Mouse (Mus musculus) forebrain, embryonic 12.5 days (tissue): ENCODE measurements around the gene Gm20388. TPM values are rescaled to one million over a fixed set of nuclear protein-coding genes. Genes with fewer than 3 reads are reported as not detected.

Source experiments
- ATAC-seq: fragments of 200-750 bp; cut with Nextera tagmentation; 2 replicates; pipeline ENCODE4 v1.8.0; 2017; ENCODE audit warnings: moderate TSS enrichment; ENCODE audit not compliant: low FRiP score
- H3K27ac ChIP-seq: fragments of 300-500 bp; sonication (generic); 2 replicates; pipeline ENCODE4 v1.5.1; 2016; ENCODE audit warnings: mild to moderate bottlenecking
- H3K27me3 ChIP-seq: fragments of 300-500 bp; sonication (generic); 2 replicates; pipeline ENCODE4 v1.6.1; 2016; ENCODE audit warnings: mild to moderate bottlenecking
- H3K36me3 ChIP-seq: fragments of 300-500 bp; sonication (generic); replicated peaks from 2 replicates; pipeline ENCODE4 v1.6.1; 2016; ENCODE audit warnings: mild to moderate bottlenecking
- H3K4me1 ChIP-seq: fragments of 300-500 bp; sonication (generic); 2 replicates; pipeline ENCODE4 v1.6.1; 2016
- H3K4me2 ChIP-seq: fragments of 300-500 bp; sonication (generic); 2 replicates; pipeline ENCODE4 v1.6.1; 2016; ENCODE audit warnings: mild to moderate bottlenecking, moderate library complexity
- H3K4me3 ChIP-seq: fragments of 300-500 bp; sonication (generic); replicated peaks from 2 replicates; pipeline ENCODE4 v1.5.1; 2016; ENCODE audit warnings: mild to moderate bottlenecking
- H3K9ac ChIP-seq: fragments of 300-500 bp; sonication (generic); 2 replicates; pipeline ENCODE4 v1.6.1; 2016; ENCODE audit warnings: mild to moderate bottlenecking
- H3K9me3 ChIP-seq: fragments of 300-500 bp; sonication (generic); 2 replicates; pipeline ENCODE4 v1.6.1; 2016
- WGBS: fragments of 180-500 bp; shearing (Covaris S2); methylation state at CpG from one replicate; pipeline ENCODE4 v1.1.7; 2016; 5-methylcytosine and 5-hydroxymethylcytosine counted together
- microRNA counts: library from miRNA; unstranded; fragments of <30 nt; microRNA quantifications from one replicate; lab custom pipeline; 2017
- microRNA-seq: library from miRNA; unstranded; fragments of <30 nt; microRNA quantifications from one replicate; pipeline ENCODE4, GENCODE M21; 2017
- polyA plus RNA-seq: library from polyadenylated mRNA; unstranded; fragments of >200 nt; fragmentation: Nextera tagmentation; extraction: Ambion mirVana; gene quantifications from 2 replicates; pipeline ENCODE4 v1.2.1, GENCODE M21; 2016

The Gm20388 gene
- polyA plus RNA-seq, 1 experiment from 2014 or later, result not detected

GRCm38 (mm10) chr8:124386225-124386899 lies 4475.7 kb downstream of the Gm20388 start:
- no peak overlapping the region for H3K9ac ChIP-seq
- ATAC-seq, result no peak
- H3K9me3 ChIP-seq, result no peaks in the 10 kb centered on the region
- H3K36me3 ChIP-seq, result no peaks in the 10 kb centered on the region
- no peaks in the 10 kb centered on the region for H3K27me3 ChIP-seq
- H3K27ac ChIP-seq, result no peak overlapping the region
- WGBS, result 84% methylated on average over 23 of the region's 23 CpGs
- no peak overlapping the region for H3K4me3 ChIP-seq
- peaks cover 9% of the 10 kb centered on the region; the same call in 1 of the 2 replicates for H3K4me1 ChIP-seq
- H3K4me2 ChIP-seq, result no peak overlapping the region

GRCm38 (mm10) chr8:124389495-124389894 lies 4478.9 kb downstream of the Gm20388 start:
- Histone ChIP-seq H3K27ac (no peak overlapping the region), H3K4me1 (no peaks in the 10 kb centered on the region), H3K9me3 (no peaks in the 10 kb centered on the region), H3K9ac (no peak overlapping the region), H3K4me2 (no peak overlapping the region), H3K4me3 (no peak overlapping the region), H3K36me3 (no peaks in the 10 kb centered on the region), H3K27me3 (no peaks in the 10 kb centered on the region)
- WGBS, result 87% methylated on average over 11 of the region's 11 CpGs
- no peak for ATAC-seq

DNA sequence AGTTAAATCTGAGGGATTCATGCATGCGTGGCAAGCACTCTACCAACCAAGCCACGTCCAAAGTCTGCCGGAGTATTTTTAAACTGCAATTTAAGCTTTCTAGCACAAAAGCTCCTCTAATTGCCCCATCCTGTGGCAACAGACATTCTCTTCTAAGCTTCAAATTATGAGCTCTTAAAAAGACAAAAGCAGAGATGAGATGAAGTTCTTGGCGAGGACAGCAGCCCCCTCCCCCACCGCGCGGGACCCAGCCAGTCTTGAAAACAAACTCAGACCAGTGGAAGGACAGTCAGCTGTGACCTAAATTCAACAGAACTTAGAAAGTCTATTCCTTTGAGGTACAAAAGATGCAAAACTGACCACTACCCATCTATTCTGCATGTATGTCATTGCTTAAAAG lies 4480.6 kb downstream of the Gm20388 start:
- Histone ChIP-seq H3K36me3 (no peaks in the 10 kb centered on the region), H3K9ac (no peak overlapping the region), H3K4me1 (no peaks in the 10 kb centered on the region), H3K27me3 (no peaks in the 10 kb centered on the region), H3K4me3 (no peak overlapping the region), H3K4me2 (no peak overlapping the region), H3K27ac (no peak overlapping the region), H3K9me3 (no peaks in the 10 kb centered on the region)
- WGBS, result 84% methylated on average over 7 of the region's 7 CpGs
- no peak for ATAC-seq

GRCm38 (mm10) chr8:124392271-124393012 lies 4481.8 kb downstream of the Gm20388 start:
- 60% methylated on average over 10 of the region's 10 CpGs for WGBS

GRCm38 (mm10) chr8:124393013-124393412 lies 4482.4 kb downstream of the Gm20388 start:
- Histone ChIP-seq H3K27me3 (no peaks in the 10 kb centered on the region), H3K36me3 (no peaks in the 10 kb centered on the region), H3K27ac (no peak overlapping the region), H3K4me3 (no peak overlapping the region), H3K4me2 (no peak overlapping the region), H3K4me1 (no peaks in the 10 kb centered on the region), H3K9ac (no peak overlapping the region), H3K9me3 (no peaks in the 10 kb centered on the region)
- WGBS, result 86% methylated on average over 5 of the region's 5 CpGs
- ATAC-seq, result no peak

More at GRCm38 (mm10) chr8:124392271-124393012, 4481.8 kb downstream of the Gm20388 start:
- no peak overlapping the region for H3K4me2 ChIP-seq
- H3K27ac ChIP-seq, result no peak overlapping the region
- H3K4me3 ChIP-seq, result no peak overlapping the region
- H3K9me3 ChIP-seq, result no peaks in the 10 kb centered on the region
- H3K9ac ChIP-seq, result no peak overlapping the region
- no peak for ATAC-seq
- no peaks in the 10 kb centered on the region for H3K27me3 ChIP-seq
- no peaks in the 10 kb centered on the region for H3K36me3 ChIP-seq
- H3K4me1 ChIP-seq, result no peaks in the 10 kb centered on the region

DNA sequence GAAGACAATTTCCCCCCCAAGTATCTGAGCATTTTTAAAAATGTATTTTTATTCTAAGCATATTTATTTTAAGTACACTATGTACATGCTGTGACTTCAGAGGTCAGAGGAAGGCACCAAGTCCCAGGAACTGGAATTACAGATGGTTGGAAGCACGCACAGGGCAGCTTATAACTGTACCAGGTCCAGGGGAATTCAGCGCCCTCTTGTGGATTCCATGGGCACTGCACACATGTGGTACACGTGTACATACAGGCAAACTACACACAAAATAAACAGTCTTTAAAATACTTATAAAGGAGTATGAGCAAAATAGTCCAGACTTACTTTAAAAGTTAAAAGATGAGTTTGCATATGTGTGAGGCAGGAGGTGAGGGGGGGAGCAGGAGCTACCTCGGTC lies 4483.3 kb downstream of the Gm20388 start:
- Histone ChIP-seq H3K9ac (no peak overlapping the region), H3K9me3 (no peaks in the 10 kb centered on the region), H3K4me2 (no peak overlapping the region), H3K4me3 (no peak overlapping the region), H3K27ac (no peak overlapping the region), H3K27me3 (no peaks in the 10 kb centered on the region), H3K4me1 (no peaks in the 10 kb centered on the region), H3K36me3 (no peaks in the 10 kb centered on the region)
- no peak for ATAC-seq
- 81% methylated on average over 4 of the region's 4 CpGs for WGBS

GRCm38 (mm10) chr8:124394951-124395350 lies 4484.3 kb downstream of the Gm20388 start:
- Histone ChIP-seq H3K4me1 (peaks cover 9% of the 10 kb centered on the region; the same call in 1 of the 2 replicates), H3K27me3 (no peaks in the 10 kb centered on the region), H3K27ac (no peak overlapping the region), H3K4me2 (no peak overlapping the region), H3K36me3 (no peaks in the 10 kb centered on the region), H3K9ac (no peak overlapping the region), H3K9me3 (no peaks in the 10 kb centered on the region), H3K4me3 (no peak overlapping the region)
- no peak for ATAC-seq
- 90% methylated on average over 7 of the region's 7 CpGs for WGBS

MicroRNA genes within 50 kb of the gene (microRNA counts, 519-probe panel; counts per million panel counts)
- not detected for microRNA mmu-miR-1967 (lab: Ali Mortazavi, UCI)

Small RNAs within 50 kb of the gene (microRNA-seq; reads per million reads assigned to microRNA genes)
- gene Gm22715 (not detected), gene Gm24366 (not detected), gene Gm27530 (not detected), gene Mir1967 (not detected), gene Mir6396 (not detected), gene Mir7079 (not detected), gene Mir7080 (not detected), gene Mir7237 (0.73 reads per million), gene Mir7687 (1.5 reads per million)

Other genes starting within 250 kb of the Gm20388 start
- gene Wfdc1, start 244.5 kb upstream of the Gm20388 start, polyA plus RNA-seq, result 0.47 and 1.0 TPM in 2 replicates
- 0.26 and 0.87 TPM in 2 replicates for gene Atp2c2, start 210.8 kb upstream of the Gm20388 start, polyA plus RNA-seq
- gene Tldc1, start 132.4 kb upstream of the Gm20388 start, polyA plus RNA-seq, result 10.9 and 12.7 TPM in 2 replicates
- gene Cotl1, start 70.3 kb upstream of the Gm20388 start, polyA plus RNA-seq, result 148 and 282 TPM in 2 replicates
- gene Klhl36, start 48.6 kb upstream of the Gm20388 start, polyA plus RNA-seq, result 9.9 and 10.9 TPM in 2 replicates
- 167 and 176 TPM in 2 replicates for gene Usp10, start 481 bp upstream of the Gm20388 start, polyA plus RNA-seq
- 2.3 TPM in 2 replicates for gene Crispld2, start 81.6 kb downstream of the Gm20388 start, polyA plus RNA-seq
- 30.4 and 31.0 TPM in 2 replicates for gene Zdhhc7, start 190.6 kb downstream of the Gm20388 start, polyA plus RNA-seq
- 12.9 and 14.1 TPM in 2 replicates for gene 6430548M08Rik, start 203.3 kb downstream of the Gm20388 start, polyA plus RNA-seq